Mouse (Mus musculus): ENCODE measurements around the gene Myadm. TPM values are rescaled to one million over a fixed set of nuclear protein-coding genes. Genes with fewer than 3 reads are reported as not detected.

Gene Myadm
- polyA plus RNA-seq, 1 experiment from 2014 or later: 37.7 TPM

Other genes starting within 250 kb of the Myadm start
- 0.30 and 0.35 TPM in 2 replicates for gene AU018091, start 119.9 kb upstream of the Myadm start, polyA plus RNA-seq (2016; fragmentation: Nextera tagmentation; extraction: Ambion mirVana)
- not detected in 2 replicates for gene Nlrp12, start 39.3 kb upstream of the Myadm start, polyA plus RNA-seq (2016; fragmentation: Nextera tagmentation; extraction: Ambion mirVana)
- 0.30 and 0.47 TPM in 2 replicates for gene Prkcg, start 99 bp downstream of the Myadm start, polyA plus RNA-seq (2016; fragmentation: Nextera tagmentation; extraction: Ambion mirVana)
- 2.2 TPM in 2 replicates for gene Cacng7, start 43.9 kb downstream of the Myadm start, polyA plus RNA-seq (2016; fragmentation: Nextera tagmentation; extraction: Ambion mirVana)
- 5.5 and 7.8 TPM in 2 replicates for gene Cacng8, start 101.6 kb downstream of the Myadm start, polyA plus RNA-seq (2016; fragmentation: Nextera tagmentation; extraction: Ambion mirVana)
- gene Cacng6, start 135.1 kb downstream of the Myadm start, polyA plus RNA-seq (2016; fragmentation: Nextera tagmentation; extraction: Ambion mirVana): 0.12 TPM in 1 of 2 replicates, not detected in the other
- gene Tarm1, start 213.5 kb downstream of the Myadm start, polyA plus RNA-seq (2016; fragmentation: Nextera tagmentation; extraction: Ambion mirVana): not detected in 2 replicates

All from hindbrain, embryonic 10.5 days (tissue).